Mouse (Mus musculus) midbrain, postnatal 0 days (tissue): ENCODE data around the gene Trim46. TPM values are rescaled to one million over a fixed set of nuclear protein-coding genes. Genes with fewer than 3 reads are reported as not detected.

Experiments
- ATAC-seq: fragments of 200-750 bp; cut with Nextera tagmentation; 2 replicates; pipeline ENCODE4 v1.8.0; 2017; ENCODE audit warnings: moderate number of reproducible peaks, mild to moderate bottlenecking, moderate TSS enrichment, moderate library complexity; ENCODE audit not compliant: low FRiP score
- DNase-seq: peaks from one replicate; pipeline ENCODE4 v3.0.0-alpha.2; 2015; ENCODE audit warnings: low spot score
- H3K27ac ChIP-seq: fragments of 300-500 bp; sonication (generic); 2 replicates; pipeline ENCODE4 v1.5.1; 2014; ENCODE audit warnings: low read depth, mild to moderate bottlenecking, low read length, mixed read lengths
- H3K27me3 ChIP-seq: fragments of 300-500 bp; sonication (generic); 2 replicates; pipeline ENCODE4 v1.6.1; 2014; ENCODE audit warnings: low read length, control low read depth, mixed read lengths; ENCODE audit not compliant: insufficient read depth
- H3K36me3 ChIP-seq: fragments of 300-500 bp; sonication (generic); 2 replicates; pipeline ENCODE4 v1.6.1; 2014; ENCODE audit warnings: low read length, control low read depth, mixed read lengths; ENCODE audit not compliant: insufficient read depth
- H3K4me1 ChIP-seq: fragments of 300-500 bp; sonication (generic); 2 replicates; pipeline ENCODE4 v1.6.1; 2014; ENCODE audit warnings: mild to moderate bottlenecking, control low read depth, antibody characterized with exemption, low read length, mixed read lengths; ENCODE audit not compliant: insufficient read depth
- H3K4me2 ChIP-seq: fragments of 300-500 bp; sonication (generic); 2 replicates; pipeline ENCODE4 v1.6.1; 2014; ENCODE audit warnings: low read depth, mild to moderate bottlenecking, low read length, mixed read lengths; ENCODE audit not compliant: poor library complexity, severe bottlenecking
- H3K4me3 ChIP-seq: fragments of 300-500 bp; sonication (generic); 2 replicates; pipeline ENCODE4 v1.5.1; 2014; ENCODE audit warnings: low read depth, mild to moderate bottlenecking, low read length, moderate library complexity
- H3K9ac ChIP-seq: fragments of 300-500 bp; sonication (generic); replicated peaks from 2 replicates; pipeline ENCODE4 v1.6.1; 2014; ENCODE audit warnings: mild to moderate bottlenecking, low read length, moderate library complexity, mixed read lengths; ENCODE audit not compliant: poor library complexity, severe bottlenecking
- H3K9me3 ChIP-seq: fragments of 300-500 bp; sonication (generic); 2 replicates; pipeline ENCODE4 v1.6.1; 2016; ENCODE audit warnings: low read length, control low read depth
- CTCF ChIP-seq: IDR thresholded peaks from 2 replicates; pipeline ENCODE4 v1.5.1; 2016; ENCODE audit warnings: antibody characterized with exemption, mild to moderate bottlenecking
- whole genome bisulfite sequencing: fragments of 180-500 bp; shearing (Covaris S2); extraction: QIAGEN DNeasy Blood & Tissue Kit; methylation state at CpG from one replicate; pipeline ENCODE4 v1.1.7; 2014; 5-methylcytosine and 5-hydroxymethylcytosine counted together
- microRNA counts: library from miRNA; unstranded; fragments of <30 nt; microRNA quantifications from one replicate; lab custom pipeline; 2015
- microRNA-seq: library from miRNA; unstranded; fragments of <30 nt; microRNA quantifications from one replicate; pipeline ENCODE4, GENCODE M21; 2016; ENCODE audit warnings: borderline number of aligned reads
- polyA plus RNA-seq: library from polyadenylated mRNA; unstranded; fragments of >200 nt; fragmentation: Nextera tagmentation; extraction: Ambion mirVana; gene quantifications from 2 replicates; pipeline ENCODE4 v1.2.1, GENCODE M21; 2015
- total RNA-seq: library from RNA; depleted of rRNA; stranded (reverse); fragments of >200 nt; gene quantifications from 2 replicates; pipeline ENCODE4 v1.2.3, GENCODE M21; 2014; rRNA removed

Trim46 gene
- total and polyA plus RNA-seq, 2 experiments from 2014 or later, result 69.1 to 124 TPM

- Histone ChIP-seq H3K4me3 (no peak overlapping the region), H3K4me1 (no peaks in the 10 kb centered on the region), H3K4me2 (no peak overlapping the region), H3K9ac (no peak overlapping the region), H3K27me3 (no peaks in the 10 kb centered on the region), H3K9me3 (no peaks in the 10 kb centered on the region), H3K27ac (no peak overlapping the region), H3K36me3 (peaks cover 7% of the 10 kb centered on the region; the same call in 1 of the 2 replicates)
- 78% methylated on average over 1 of the region's 1 CpGs for WGBS
- DNase-seq (no peak), ATAC-seq (no peak)
- peak; percentile 39 for TF ChIP-seq CTCF
Observed at GRCm38 (mm10) chr3:89193351-89193750, 52.8 kb downstream of the Trim46 start.

GRCm38 (mm10) chr3:89190436-89190835 lies 55.7 kb downstream of the Trim46 start:
- no peak for TF ChIP-seq CTCF
- DNase-seq, result no peak
- Histone ChIP-seq H3K4me2 (no peak overlapping the region), H3K36me3 (peaks cover 18% of the 10 kb centered on the region; the same call in 1 of the 2 replicates), H3K27me3 (no peaks in the 10 kb centered on the region), H3K27ac (no peak overlapping the region), H3K9me3 (no peaks in the 10 kb centered on the region), H3K4me3 (no peak overlapping the region), H3K4me1 (no peaks in the 10 kb centered on the region), H3K9ac (no peak overlapping the region)
- no peak for ATAC-seq
- WGBS, result 86% methylated on average over 8 of the region's 8 CpGs

GRCm38 (mm10) chr3:89188478-89188875 lies 57.6 kb downstream of the Trim46 start:
- Histone ChIP-seq H3K4me1 (peaks cover 8% of the 10 kb centered on the region; the same call in 1 of the 2 replicates), H3K9me3 (no peaks in the 10 kb centered on the region), H3K9ac (no peak overlapping the region), H3K36me3 (peaks cover 18% of the 10 kb centered on the region; the same call in 1 of the 2 replicates), H3K4me3 (no peak overlapping the region), H3K4me2 (no peak overlapping the region), H3K27ac (no peak overlapping the region), H3K27me3 (no peaks in the 10 kb centered on the region)
- TF ChIP-seq CTCF, result no peak
- ATAC-seq (no peak), DNase-seq (no peak)
- 72% methylated on average over 12 of the region's 12 CpGs for WGBS

- TF ChIP-seq CTCF, result no peak
- peaks cover 8% of the 10 kb centered on the region; the same call in 1 of the 2 replicates for H3K4me1 ChIP-seq
- H3K9me3 ChIP-seq, result no peaks in the 10 kb centered on the region
- H3K27ac ChIP-seq, result no peak overlapping the region
- H3K36me3 ChIP-seq, result peaks cover 18% of the 10 kb centered on the region; the same call in 1 of the 2 replicates
- H3K27me3 ChIP-seq, result no peaks in the 10 kb centered on the region
- DNase-seq (no peak), ATAC-seq (no peak)
- H3K4me3 ChIP-seq, result no peak overlapping the region
- H3K4me2 ChIP-seq, result no peak overlapping the region
- no peak overlapping the region for H3K9ac ChIP-seq
- WGBS, result 57% methylated on average over 17 of the region's 18 CpGs
Observed at GRCm38 (mm10) chr3:89187690-89188477, 58.2 kb downstream of the Trim46 start.

GRCm38 (mm10) chr3:89187197-89187596 lies 58.9 kb downstream of the Trim46 start:
- 41% methylated on average over 23 of the region's 23 CpGs for WGBS

More at GRCm38 (mm10) chr3:89187197-89187596, 58.9 kb downstream of the Trim46 start:
- H3K9me3 ChIP-seq, result no peaks in the 10 kb centered on the region
- H3K36me3 ChIP-seq, result peaks cover 20% of the 10 kb centered on the region
- no peaks in the 10 kb centered on the region for H3K27me3 ChIP-seq
- no peak overlapping the region for H3K4me3 ChIP-seq
- no peak overlapping the region for H3K4me2 ChIP-seq
- ATAC-seq, result no peak
- no peak overlapping the region for H3K9ac ChIP-seq
- no peak for TF ChIP-seq CTCF
- H3K4me1 ChIP-seq, result peaks cover 8% of the 10 kb centered on the region; the same call in 1 of the 2 replicates
- DNase-seq, result no peak
- no peak overlapping the region for H3K27ac ChIP-seq

MicroRNAs within 50 kb of the gene (microRNA counts, 519-probe panel; counts per million panel counts)
- microRNA mmu-miR-92b (lab: Ali Mortazavi, UCI), result 2,265 counts per million, percentile 66 among the panel's probes with 10 or more counts

Small RNAs within 50 kb of the gene (microRNA-seq; reads per million reads assigned to microRNA genes)
- gene Mir92b, result 2,489 reads per million, percentile 81 among the genes with 10 or more reads in this experiment

Other genes starting within 250 kb of the Trim46 start
- 177 and 187 TPM in 2 replicates for gene Rusc1, start 153.0 kb downstream of the Trim46 start, total RNA-seq
- gene Rusc1, start 153.0 kb downstream of the Trim46 start, polyA plus RNA-seq, result 103 and 107 TPM in 2 replicates
- gene Gm43738, start 145.2 kb downstream of the Trim46 start, total RNA-seq, result not detected in 2 replicates
- gene Gm43738, start 145.2 kb downstream of the Trim46 start, polyA plus RNA-seq, result not detected in 2 replicates
- gene Fdps, start 144.3 kb downstream of the Trim46 start, total RNA-seq, result 382 and 401 TPM in 2 replicates
- gene Fdps, start 144.3 kb downstream of the Trim46 start, polyA plus RNA-seq, result 407 and 423 TPM in 2 replicates
- 0.47 TPM in 1 of 2 replicates, not detected in the other for gene Pklr, start 110.2 kb downstream of the Trim46 start, total RNA-seq
- 0.05 and 0.10 TPM in 2 replicates for gene Pklr, start 110.2 kb downstream of the Trim46 start, polyA plus RNA-seq
- 94.8 and 97.8 TPM in 2 replicates for gene Hcn3, start 86.1 kb downstream of the Trim46 start, total RNA-seq
- 44.8 and 46.7 TPM in 2 replicates for gene Hcn3, start 86.1 kb downstream of the Trim46 start, polyA plus RNA-seq
- gene Clk2, start 81.5 kb downstream of the Trim46 start, total RNA-seq, result 38.9 and 44.5 TPM in 2 replicates
- 12.1 and 12.6 TPM in 2 replicates for gene Clk2, start 81.5 kb downstream of the Trim46 start, polyA plus RNA-seq
- gene Scamp3, start 68.8 kb downstream of the Trim46 start, total RNA-seq, result 71.1 and 84.8 TPM in 2 replicates
- gene Scamp3, start 68.8 kb downstream of the Trim46 start, polyA plus RNA-seq, result 151 and 158 TPM in 2 replicates
- gene Fam189b, start 63.2 kb downstream of the Trim46 start, total RNA-seq, result 12.7 and 22.2 TPM in 2 replicates
- 32.5 and 37.5 TPM in 2 replicates for gene Fam189b, start 63.2 kb downstream of the Trim46 start, polyA plus RNA-seq
- 56.8 and 64.6 TPM in 2 replicates for gene Gba, start 43.4 kb downstream of the Trim46 start, total RNA-seq
- 46.1 and 48.3 TPM in 2 replicates for gene Gba, start 43.4 kb downstream of the Trim46 start, polyA plus RNA-seq
- gene Thbs3, start 31.1 kb downstream of the Trim46 start, total RNA-seq, result 38.5 and 42.9 TPM in 2 replicates
- gene Thbs3, start 31.1 kb downstream of the Trim46 start, polyA plus RNA-seq, result 39.0 and 47.6 TPM in 2 replicates
- gene Mtx1, start 19.2 kb downstream of the Trim46 start, total RNA-seq, result 101 and 108 TPM in 2 replicates
- gene Mtx1, start 19.2 kb downstream of the Trim46 start, polyA plus RNA-seq, result 176 and 189 TPM in 2 replicates
- gene Muc1, start 17.3 kb downstream of the Trim46 start, total RNA-seq, result 2.8 and 3.8 TPM in 2 replicates
- gene Muc1, start 17.3 kb downstream of the Trim46 start, polyA plus RNA-seq, result 0.52 and 1.5 TPM in 2 replicates
- 74.7 and 93.9 TPM in 2 replicates for gene Krtcap2, start 343 bp downstream of the Trim46 start, total RNA-seq
- gene Krtcap2, start 343 bp downstream of the Trim46 start, polyA plus RNA-seq, result 219 TPM in 2 replicates
- gene Dpm3, start 13.0 kb upstream of the Trim46 start, total RNA-seq, result 198 and 223 TPM in 2 replicates
- gene Dpm3, start 13.0 kb upstream of the Trim46 start, polyA plus RNA-seq, result 69.4 and 81.1 TPM in 2 replicates
- gene Slc50a1, start 24.3 kb upstream of the Trim46 start, total RNA-seq, result 22.8 and 32.0 TPM in 2 replicates
- 42.4 and 48.7 TPM in 2 replicates for gene Slc50a1, start 24.3 kb upstream of the Trim46 start, polyA plus RNA-seq
- gene Efna1, start 34.8 kb upstream of the Trim46 start, total RNA-seq, result 6.6 and 7.1 TPM in 2 replicates
- gene Efna1, start 34.8 kb upstream of the Trim46 start, polyA plus RNA-seq, result 8.9 and 9.4 TPM in 2 replicates
- 93.5 and 115 TPM in 2 replicates for gene Efna3, start 76.7 kb upstream of the Trim46 start, total RNA-seq
- gene Efna3, start 76.7 kb upstream of the Trim46 start, polyA plus RNA-seq, result 52.3 and 58.4 TPM in 2 replicates
- 3.0 and 7.9 TPM in 2 replicates for gene Efna4, start 91.7 kb upstream of the Trim46 start, total RNA-seq
- 2.5 and 3.5 TPM in 2 replicates for gene Efna4, start 91.7 kb upstream of the Trim46 start, polyA plus RNA-seq
- 63.4 and 88.8 TPM in 2 replicates for gene Adam15, start 103.7 kb upstream of the Trim46 start, total RNA-seq
- gene Adam15, start 103.7 kb upstream of the Trim46 start, polyA plus RNA-seq, result 73.6 and 79.4 TPM in 2 replicates
- gene Dcst2, start 115.7 kb upstream of the Trim46 start, total RNA-seq, result not detected in 2 replicates
- gene Dcst2, start 115.7 kb upstream of the Trim46 start, polyA plus RNA-seq, result 0.31 and 0.51 TPM in 2 replicates
- 0.05 TPM in 1 of 2 replicates, not detected in the other for gene Dcst1, start 118.9 kb upstream of the Trim46 start, total RNA-seq
- gene Dcst1, start 118.9 kb upstream of the Trim46 start, polyA plus RNA-seq, result 1.1 TPM in 2 replicates
- gene Zbtb7b, start 148.5 kb upstream of the Trim46 start, total RNA-seq, result 2.2 and 4.4 TPM in 2 replicates
- gene Zbtb7b, start 148.5 kb upstream of the Trim46 start, polyA plus RNA-seq, result 0.53 and 0.88 TPM in 2 replicates
- 1.8 and 2.3 TPM in 2 replicates for gene Lenep, start 156.5 kb upstream of the Trim46 start, total RNA-seq
- gene Lenep, start 156.5 kb upstream of the Trim46 start, polyA plus RNA-seq, result 0.27 TPM in 1 of 2 replicates, not detected in the other
- gene Flad1, start 165.6 kb upstream of the Trim46 start, total RNA-seq, result 32.0 and 34.1 TPM in 2 replicates
- gene Flad1, start 165.6 kb upstream of the Trim46 start, polyA plus RNA-seq, result 26.0 and 29.3 TPM in 2 replicates
- 22.4 and 29.2 TPM in 2 replicates for gene Cks1b, start 172.1 kb upstream of the Trim46 start, total RNA-seq
- gene Cks1b, start 172.1 kb upstream of the Trim46 start, polyA plus RNA-seq, result 68.6 and 69.6 TPM in 2 replicates
- 21.7 and 24.9 TPM in 2 replicates for gene Shc1, start 172.1 kb upstream of the Trim46 start, total RNA-seq
- 11.0 and 12.7 TPM in 2 replicates for gene Shc1, start 172.1 kb upstream of the Trim46 start, polyA plus RNA-seq
- gene Pygo2, start 183.9 kb upstream of the Trim46 start, total RNA-seq, result 77.8 and 91.3 TPM in 2 replicates
- 38.5 and 40.4 TPM in 2 replicates for gene Pygo2, start 183.9 kb upstream of the Trim46 start, polyA plus RNA-seq
- gene Pbxip1, start 190.4 kb upstream of the Trim46 start, total RNA-seq, result 18.5 and 21.3 TPM in 2 replicates
- 18.8 and 21.8 TPM in 2 replicates for gene Pbxip1, start 190.4 kb upstream of the Trim46 start, polyA plus RNA-seq
- gene Pmvk, start 208.2 kb upstream of the Trim46 start, total RNA-seq, result 90.8 and 121 TPM in 2 replicates
- gene Pmvk, start 208.2 kb upstream of the Trim46 start, polyA plus RNA-seq, result 124 and 135 TPM in 2 replicates